Mouse (Mus musculus) liver, embryonic 15.5 days (tissue): ENCODE measurements around the gene Srrm4. TPM values are rescaled to one million over a fixed set of nuclear protein-coding genes. Genes with fewer than 3 reads are reported as not detected.

ENCODE experiments used
- ATAC-seq: fragments of 200-750 bp; cut with Nextera tagmentation; 2 replicates; pipeline ENCODE4 v1.8.0; 2017; ENCODE audit warnings: moderate number of reproducible peaks, mild to moderate bottlenecking, moderate library complexity; ENCODE audit not compliant: insufficient read depth
- H3K27ac ChIP-seq: fragments of 300-500 bp; sonication (generic); replicated peaks from 2 replicates; pipeline ENCODE4 v1.5.1; 2015; ENCODE audit warnings: mild to moderate bottlenecking, inconsistent platforms
- H3K27me3 ChIP-seq: fragments of 300-500 bp; sonication (generic); 2 replicates; pipeline ENCODE4 v1.6.1; 2015; ENCODE audit warnings: mild to moderate bottlenecking, inconsistent platforms
- H3K36me3 ChIP-seq: fragments of 300-500 bp; sonication (generic); replicated peaks from 2 replicates; pipeline ENCODE4 v1.6.1; 2015; ENCODE audit warnings: moderate library complexity, mild to moderate bottlenecking, inconsistent platforms
- H3K4me1 ChIP-seq: fragments of 300-500 bp; sonication (generic); replicated peaks from 2 replicates; pipeline ENCODE4 v1.6.1; 2015; ENCODE audit warnings: inconsistent platforms
- H3K4me2 ChIP-seq: fragments of 300-500 bp; sonication (generic); 2 replicates; pipeline ENCODE4 v1.6.1; 2015; ENCODE audit warnings: moderate library complexity, mild to moderate bottlenecking, inconsistent platforms
- H3K4me3 ChIP-seq: fragments of 300-500 bp; sonication (generic); replicated peaks from 2 replicates; pipeline ENCODE4 v1.5.1; 2015; ENCODE audit warnings: mild to moderate bottlenecking, inconsistent platforms
- H3K9ac ChIP-seq: fragments of 300-500 bp; sonication (generic); 2 replicates; pipeline ENCODE4 v1.6.1; 2015; ENCODE audit warnings: moderate library complexity, mild to moderate bottlenecking, inconsistent platforms
- H3K9me3 ChIP-seq: fragments of 300-500 bp; sonication (generic); replicated peaks from 2 replicates; pipeline ENCODE4 v1.6.1; 2016; ENCODE audit warnings: inconsistent platforms
- WGBS: fragments of 180-500 bp; shearing (Covaris S2); methylation state at CpG from one replicate; pipeline ENCODE4 v1.1.7; 2015; ENCODE audit warnings: mixed read lengths; ENCODE audit not compliant: insufficient replicate concordance; 5-methylcytosine and 5-hydroxymethylcytosine counted together
- polyA plus RNA-seq: library from polyadenylated mRNA; unstranded; fragments of >200 nt; fragmentation: Nextera tagmentation; extraction: Ambion mirVana; gene quantifications from 2 replicates; pipeline ENCODE4 v1.2.1, GENCODE M21; 2015

Srrm4 gene
- polyA plus RNA-seq, 1 experiment from 2014 or later = 0.33 TPM

DNA sequence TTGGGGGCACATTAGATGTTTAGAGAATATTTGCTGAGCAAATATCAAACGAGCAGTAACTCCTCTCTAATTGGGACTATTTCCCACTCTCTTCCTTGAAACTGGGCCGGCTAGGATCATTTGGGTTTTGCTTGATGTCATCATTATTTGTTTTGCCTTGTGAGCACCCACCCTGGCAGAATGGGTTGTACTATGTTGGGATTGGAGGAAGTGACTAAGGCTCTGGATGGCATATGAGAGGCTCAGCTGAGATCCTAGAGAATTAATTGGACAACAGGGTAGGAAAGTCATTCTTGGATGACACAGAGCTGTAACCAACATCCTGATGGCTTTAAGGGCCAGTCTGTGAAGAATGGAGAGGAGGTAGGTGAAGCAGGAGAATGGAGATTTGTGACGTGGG, 185.1 kb downstream of the Srrm4 start:
- Histone ChIP-seq H3K36me3 (no peaks in the 10 kb centered on the region), H3K4me2 (no peak overlapping the region), H3K9ac (no peak overlapping the region), H3K27ac (no peak overlapping the region), H3K4me1 (0 out of 2 replicates have a peak, but pooled peaks cover 3% of the 10 kb centered on the region), H3K9me3 (no peaks in the 10 kb centered on the region), H3K4me3 (no peak overlapping the region), H3K27me3 (no peaks in the 10 kb centered on the region)
- WGBS = 46% methylated on average over 3 of the region's 3 CpGs
- ATAC-seq = no peak

DNA sequence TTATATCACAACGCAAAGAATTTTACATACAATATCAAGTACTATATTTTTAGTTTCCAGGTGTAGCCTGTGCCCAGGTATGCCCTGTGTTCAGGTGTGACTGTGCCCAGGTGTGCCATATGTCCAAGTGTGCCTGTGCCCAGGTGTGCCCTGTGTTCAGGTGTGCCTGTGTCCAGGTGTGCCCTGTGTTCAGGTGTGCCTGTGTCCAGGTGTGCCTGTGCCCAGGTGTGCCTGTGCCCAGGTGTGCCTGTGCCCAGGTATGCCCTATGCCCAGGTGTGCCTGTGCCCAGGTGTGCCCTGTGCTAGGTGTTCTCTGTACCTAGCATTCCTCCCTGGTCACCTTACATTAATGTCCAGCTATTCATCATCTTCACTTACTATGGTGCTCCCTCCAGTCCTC, 185.7 kb downstream of the Srrm4 start:
- no peak for ATAC-seq
- no peaks in the 10 kb centered on the region for H3K36me3 ChIP-seq
- H3K4me1 ChIP-seq = 0 out of 2 replicates have a peak, but pooled peaks cover 3% of the 10 kb centered on the region
- WGBS = 70% methylated on average over 1 of the region's 1 CpGs
- H3K27ac ChIP-seq = no peak overlapping the region
- no peak overlapping the region for H3K4me2 ChIP-seq
- no peak overlapping the region for H3K4me3 ChIP-seq
- H3K27me3 ChIP-seq = no peaks in the 10 kb centered on the region
- no peaks in the 10 kb centered on the region for H3K9me3 ChIP-seq
- H3K9ac ChIP-seq = no peak overlapping the region

DNA sequence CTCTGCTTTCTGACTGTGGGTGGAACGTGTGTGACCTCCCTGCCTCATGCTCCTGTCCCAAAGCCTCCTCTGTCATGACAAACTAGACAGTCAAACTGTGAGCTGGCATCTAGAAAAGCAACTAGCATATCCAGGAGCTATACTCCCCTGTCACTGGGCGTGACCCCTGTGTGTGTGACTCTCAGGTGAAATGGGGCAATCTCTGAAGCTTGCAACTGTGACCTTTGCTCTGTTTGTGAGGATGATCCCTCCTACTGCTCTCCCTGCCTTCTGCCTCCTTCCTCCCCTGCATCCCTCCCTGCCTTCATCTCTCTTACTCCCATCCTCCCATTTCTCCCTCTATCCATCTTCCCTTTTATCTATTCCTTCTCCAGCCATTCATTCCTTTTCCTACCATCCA, 187.6 kb downstream of the Srrm4 start:
- Histone ChIP-seq H3K4me2 (no peak overlapping the region), H3K9me3 (no peaks in the 10 kb centered on the region), H3K4me3 (no peak overlapping the region), H3K9ac (no peak overlapping the region), H3K27me3 (no peaks in the 10 kb centered on the region), H3K27ac (no peak overlapping the region), H3K36me3 (no peaks in the 10 kb centered on the region), H3K4me1 (0 out of 2 replicates have a peak, but pooled peaks cover 3% of the 10 kb centered on the region)
- 49% methylated on average over 2 of the region's 2 CpGs for WGBS
- no peak for ATAC-seq

DNA sequence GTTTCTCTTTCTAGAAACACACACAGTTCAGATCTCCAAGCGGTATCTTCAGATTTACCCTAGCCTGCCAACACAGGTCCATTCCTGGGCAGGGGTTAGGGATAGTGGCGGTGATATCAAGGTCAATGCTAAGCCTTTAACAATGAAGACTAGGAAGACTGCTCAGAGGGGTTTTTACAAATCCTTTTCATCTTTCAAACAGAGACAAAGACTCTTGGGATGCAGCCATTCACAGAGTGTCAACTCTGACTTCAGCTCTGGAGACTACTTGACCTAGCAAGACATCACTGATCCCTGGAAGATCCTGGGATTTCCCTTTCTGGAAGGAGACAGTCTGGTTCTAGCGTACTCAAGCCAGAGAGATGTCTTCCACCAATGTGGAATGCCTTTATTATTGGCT, 190.8 kb downstream of the Srrm4 start:
- WGBS = 77% methylated on average over 3 of the region's 3 CpGs
- H3K36me3 ChIP-seq = no peaks in the 10 kb centered on the region

DNA sequence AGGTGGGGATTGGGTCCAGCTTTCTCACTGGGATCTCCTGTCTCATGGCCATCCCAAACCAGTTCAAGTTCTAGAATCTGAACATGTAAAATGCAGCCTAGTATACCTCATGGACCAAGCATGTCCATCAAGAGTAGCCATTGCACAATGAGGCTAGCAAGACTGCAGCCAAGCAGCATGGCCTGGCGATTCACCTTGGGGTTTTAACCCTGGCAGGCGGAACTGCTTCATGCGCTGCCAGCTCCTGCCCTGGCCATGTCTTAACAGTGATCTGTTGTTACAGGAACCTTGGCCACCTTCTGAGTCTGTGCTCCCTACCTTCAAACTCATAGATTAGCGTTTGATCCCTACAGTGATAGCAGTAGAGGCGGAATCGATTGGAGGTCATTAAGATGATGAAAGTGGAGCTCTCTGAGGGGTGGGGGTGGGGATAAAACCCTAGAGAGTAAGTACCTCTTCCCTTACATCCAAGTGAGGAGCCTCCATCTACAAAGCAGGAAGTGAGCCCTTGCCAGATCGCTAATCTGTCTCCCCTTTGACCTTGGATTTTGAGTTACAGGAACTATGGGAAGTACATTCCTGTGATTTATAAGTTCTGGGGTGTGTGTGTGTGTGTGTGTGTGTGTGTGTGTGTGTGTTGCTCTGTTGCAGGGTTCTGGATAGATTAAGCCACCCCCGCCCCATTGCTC, 191.4 kb downstream of the Srrm4 start:
- Histone ChIP-seq H3K36me3 (no peaks in the 10 kb centered on the region), H3K4me2 (no peak overlapping the region), H3K4me3 (no peak overlapping the region), H3K27me3 (no peaks in the 10 kb centered on the region), H3K27ac (no peak overlapping the region), H3K9me3 (no peaks in the 10 kb centered on the region), H3K4me1 (no peaks in the 10 kb centered on the region), H3K9ac (no peak overlapping the region)
- no peak for ATAC-seq
- 54% methylated on average over 8 of the region's 8 CpGs for WGBS

More for the DNA sequence above, 190.8 kb downstream of the Srrm4 start:
- H3K4me2 ChIP-seq = no peak overlapping the region
- no peaks in the 10 kb centered on the region for H3K27me3 ChIP-seq
- H3K9me3 ChIP-seq = no peaks in the 10 kb centered on the region
- H3K4me1 ChIP-seq = no peaks in the 10 kb centered on the region
- ATAC-seq = no peak
- H3K27ac ChIP-seq = no peak overlapping the region
- no peak overlapping the region for H3K9ac ChIP-seq
- H3K4me3 ChIP-seq = no peak overlapping the region

DNA sequence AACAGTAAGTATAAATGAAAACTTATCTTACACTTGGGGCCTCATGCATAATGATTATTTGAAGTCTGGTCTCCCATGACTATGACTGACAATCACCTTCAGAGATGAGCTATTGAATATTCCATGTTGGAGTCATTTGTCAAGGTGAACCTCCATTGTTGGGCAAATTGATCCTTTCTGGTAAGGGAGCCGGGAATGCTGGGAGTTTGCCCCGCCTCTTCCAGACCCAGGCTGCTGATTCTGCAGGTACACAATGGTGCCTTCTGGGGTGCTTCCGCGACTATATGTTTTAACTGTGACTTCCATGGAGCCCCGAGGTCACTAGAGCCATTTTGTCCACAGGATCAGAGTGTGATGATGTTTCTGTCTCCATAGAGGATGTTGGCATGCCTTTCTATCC, 195.5 kb downstream of the Srrm4 start:
- Histone ChIP-seq H3K36me3 (no peaks in the 10 kb centered on the region), H3K9me3 (no peaks in the 10 kb centered on the region), H3K27me3 (no peaks in the 10 kb centered on the region), H3K4me2 (no peak overlapping the region), H3K27ac (no peak overlapping the region), H3K9ac (no peak overlapping the region), H3K4me3 (no peak overlapping the region), H3K4me1 (no peaks in the 10 kb centered on the region)
- WGBS = 55% methylated on average over 5 of the region's 5 CpGs
- ATAC-seq = no peak

DNA sequence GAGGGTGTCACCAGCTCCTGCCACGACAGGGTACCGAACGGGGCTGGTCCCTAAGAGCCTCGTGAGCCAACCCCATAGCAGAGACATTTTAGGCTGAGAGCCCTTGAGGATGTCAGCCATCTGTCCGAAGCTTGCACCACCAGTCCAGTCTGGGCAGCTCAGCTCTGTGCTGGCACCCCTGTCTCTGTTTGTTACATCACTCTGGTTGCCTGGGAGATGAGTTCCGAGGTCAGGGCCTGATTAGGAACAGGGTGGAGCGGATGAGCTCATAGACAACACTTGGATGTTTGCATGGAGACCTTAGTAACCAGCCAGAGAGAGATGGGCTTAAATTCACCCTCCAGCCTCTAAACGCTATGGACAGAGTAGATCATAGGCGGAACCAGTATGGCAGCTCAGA, 199.0 kb downstream of the Srrm4 start:
- Histone ChIP-seq H3K4me1 (no peaks in the 10 kb centered on the region), H3K4me3 (no peak overlapping the region), H3K27me3 (no peaks in the 10 kb centered on the region), H3K4me2 (no peak overlapping the region), H3K27ac (no peak overlapping the region), H3K36me3 (no peaks in the 10 kb centered on the region), H3K9me3 (no peaks in the 10 kb centered on the region), H3K9ac (no peak overlapping the region)
- 59% methylated on average over 9 of the region's 9 CpGs for WGBS
- ATAC-seq = no peak

DNA sequence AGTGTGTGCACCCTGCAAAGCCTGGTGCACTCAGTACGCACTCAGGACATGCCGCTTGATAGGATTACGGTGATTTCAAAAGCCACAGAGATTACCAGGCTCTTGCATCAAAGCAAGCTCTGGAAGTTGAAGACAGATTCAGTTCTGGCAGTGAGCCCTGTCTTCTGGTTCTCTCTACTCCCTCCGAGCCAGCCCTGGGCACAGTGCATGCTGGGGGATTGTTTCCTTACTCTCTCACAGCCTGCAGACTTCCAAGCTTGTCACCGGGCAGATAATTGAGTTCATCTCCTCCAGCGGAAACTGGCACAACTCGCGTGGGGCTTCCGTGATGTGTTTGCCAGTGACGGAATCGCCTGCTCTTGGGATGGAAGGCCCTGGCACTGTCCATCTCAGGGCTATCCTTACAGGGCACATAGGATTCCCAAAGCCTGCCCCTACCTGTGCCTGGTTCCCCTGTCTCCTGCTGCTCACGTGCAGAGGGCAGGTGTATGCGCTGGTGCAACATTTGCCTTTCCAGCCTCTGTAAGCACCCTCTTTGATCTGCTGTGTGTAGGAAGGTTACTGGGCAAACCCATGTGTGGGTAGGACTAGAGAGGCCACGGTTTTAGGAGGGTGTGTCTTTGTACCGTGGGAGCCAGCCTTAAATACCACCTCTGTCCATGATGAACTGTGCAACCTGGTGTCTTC, 201.6 kb downstream of the Srrm4 start:
- Histone ChIP-seq H3K27me3 (no peaks in the 10 kb centered on the region), H3K9me3 (no peaks in the 10 kb centered on the region)
- ATAC-seq = no peak

DNA sequence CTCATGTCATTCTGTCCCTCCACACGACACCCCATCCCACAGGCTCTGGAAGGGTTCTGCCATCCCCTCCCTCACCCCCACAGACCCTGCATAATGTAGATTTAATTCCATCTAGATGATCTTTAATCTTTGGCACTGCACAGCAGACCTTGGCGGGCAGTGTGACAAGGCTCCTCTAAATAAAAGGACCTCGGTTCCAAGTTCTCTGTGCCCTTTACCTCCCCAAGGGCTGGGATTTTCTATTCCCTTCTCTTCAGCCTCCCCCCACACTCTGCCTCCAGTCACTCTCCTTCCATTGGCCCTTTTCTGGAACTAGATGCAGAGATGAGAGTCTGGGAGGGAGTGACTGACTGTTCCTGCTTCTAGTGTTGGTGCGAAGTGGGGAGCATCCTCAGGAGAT, 202.3 kb downstream of the Srrm4 start:
- H3K27ac ChIP-seq = no peak overlapping the region
- H3K4me2 ChIP-seq = no peak overlapping the region
- H3K9ac ChIP-seq = no peak overlapping the region
- no peaks in the 10 kb centered on the region for H3K9me3 ChIP-seq
- no peak overlapping the region for H3K4me3 ChIP-seq
- H3K36me3 ChIP-seq = no peaks in the 10 kb centered on the region
- no peaks in the 10 kb centered on the region for H3K27me3 ChIP-seq
- 50% methylated on average over 4 of the region's 4 CpGs for WGBS
- no peak for ATAC-seq
- H3K4me1 ChIP-seq = no peaks in the 10 kb centered on the region

More for the DNA sequence above, 201.6 kb downstream of the Srrm4 start:
- H3K4me1 ChIP-seq = no peaks in the 10 kb centered on the region
- H3K36me3 ChIP-seq = no peaks in the 10 kb centered on the region
- H3K4me2 ChIP-seq = no peak overlapping the region
- H3K27ac ChIP-seq = no peak overlapping the region
- H3K9ac ChIP-seq = no peak overlapping the region
- no peak overlapping the region for H3K4me3 ChIP-seq
- WGBS = 58% methylated on average over 15 of the region's 15 CpGs
